Mouse (Mus musculus): ENCODE data around the gene Vmn1r69. TPM values are rescaled to one million over a fixed set of nuclear protein-coding genes. Genes with fewer than 3 reads are reported as not detected.

Gene Vmn1r69
- total RNA-seq (2015) (not detected in 2 replicates), total RNA-seq (2017) (not detected in 2 replicates)

- ATAC-seq (replicated peaks; ENCODE audit: poor library complexity) = no peak
These were observed at the start of gene Vmn1r69 for GRCm38 (mm10) chr7:10613559-10613958. Gene Vmn1r69 (minus strand): TSS chr7:10613659.

- no peak for ATAC-seq (replicated peaks; ENCODE audit: poor library complexity)
These were observed 17.8 kb upstream of the Vmn1r69 start, which contains the start of gene Vmn1r70 for GRCm38 (mm10) chr7:10631232-10631631. Gene Vmn1r70 (plus strand): TSS chr7:10631532.

GRCm38 (mm10) chr7:10558385-10558784 is 55.1 kb downstream of the Vmn1r69 start, which contains the start of gene Vmn1r68:
Gene Vmn1r68 (minus strand): TSS chr7:10558485.
- no peak for ATAC-seq (replicated peaks; ENCODE audit: poor library complexity)

Other genes with a start within 250 kb of the Vmn1r69 start
- not detected in 2 replicates for gene Vmn1r67, start 170.3 kb downstream of the Vmn1r69 start, total RNA-seq (2015)
- not detected in 2 replicates for gene Vmn1r67, start 170.3 kb downstream of the Vmn1r69 start, total RNA-seq (2017)
- gene Zik1, start 118.3 kb downstream of the Vmn1r69 start, total RNA-seq (2015) = 2.8 and 5.3 TPM in 2 replicates
- gene Zik1, start 118.3 kb downstream of the Vmn1r69 start, total RNA-seq (2017) = 2.5 and 3.6 TPM in 2 replicates
- not detected in 2 replicates for gene Vmn1r68, start 55.2 kb downstream of the Vmn1r69 start, total RNA-seq (2015)
- not detected in 2 replicates for gene Vmn1r68, start 55.2 kb downstream of the Vmn1r69 start, total RNA-seq (2017)
- gene Vmn1r70, start 17.9 kb upstream of the Vmn1r69 start, total RNA-seq (2015) = not detected in 2 replicates
- gene Vmn1r70, start 17.9 kb upstream of the Vmn1r69 start, total RNA-seq (2017) = not detected in 2 replicates
- not detected in 2 replicates for gene Nlrp4b, start 74.1 kb upstream of the Vmn1r69 start, total RNA-seq (2015)
- gene Nlrp4b, start 74.1 kb upstream of the Vmn1r69 start, total RNA-seq (2017) = not detected in 2 replicates
- not detected in 2 replicates for gene Vmn1r71, start 140.7 kb upstream of the Vmn1r69 start, total RNA-seq (2015)
- not detected in 2 replicates for gene Vmn1r71, start 140.7 kb upstream of the Vmn1r69 start, total RNA-seq (2017)